Mouse (Mus musculus) layer of hippocampus, postnatal 14 days (tissue): ENCODE measurements around the gene Epha8. TPM values are rescaled to one million over a fixed set of nuclear protein-coding genes. Genes with fewer than 3 reads are reported as not detected.

Source experiments
- DNase-seq, 2 experiments: peaks; one replicate each; pipeline ENCODE4 v3.0.0; 2021 to 2022; ENCODE audit warnings: low spot score in 2 of 2, mixed read lengths in 1 of 2
- total RNA-seq, 2 experiments: library from RNA; stranded (reverse); gene quantifications; 2 replicates each; pipeline ENCODE4 v1.2.3; 2021

The Epha8 gene
- total RNA-seq, 2 experiments from 2014 or later = 5.7 to 7.5 TPM

DNA sequence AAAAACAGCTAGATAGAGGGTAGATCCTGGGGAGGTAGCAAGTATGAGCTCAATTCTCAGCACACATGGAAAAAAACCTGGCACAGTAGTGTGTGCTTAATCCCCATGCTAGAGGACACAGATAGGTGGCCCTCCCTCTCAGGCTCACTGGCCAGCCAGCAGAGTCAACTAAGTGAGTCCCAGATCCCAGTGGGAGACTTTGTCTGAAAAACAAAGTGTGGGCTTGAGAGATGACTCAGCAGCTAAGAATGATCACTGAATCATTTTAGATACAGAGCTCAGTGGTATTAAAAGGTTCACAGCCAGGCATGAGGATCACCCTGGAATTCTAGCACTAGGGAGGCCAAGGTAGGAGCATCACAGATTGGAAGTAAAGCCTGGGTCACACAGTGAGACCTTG is 48.8 kb downstream of the Epha8 start:
- DNase-seq = no peak

DNA sequence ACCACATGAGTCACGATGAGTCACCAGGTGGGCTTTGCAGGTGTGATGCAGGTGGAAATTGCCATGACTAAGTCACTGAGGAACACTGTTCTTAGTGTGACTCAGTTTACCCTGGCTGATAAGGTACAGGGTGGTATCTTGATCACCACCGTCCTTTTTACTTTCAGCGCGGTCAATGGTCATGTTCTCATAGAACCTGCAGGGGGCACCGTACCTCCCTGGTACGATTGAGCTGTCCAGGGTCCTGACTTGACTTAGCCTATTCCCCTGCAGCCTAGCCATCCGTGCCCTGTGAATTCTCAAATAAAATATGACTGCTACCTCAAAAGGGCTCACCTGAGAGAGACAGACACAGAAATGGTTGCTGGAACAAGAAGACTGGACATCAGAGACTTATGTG is 49.6 kb downstream of the Epha8 start:
- DNase-seq = no peak

DNA sequence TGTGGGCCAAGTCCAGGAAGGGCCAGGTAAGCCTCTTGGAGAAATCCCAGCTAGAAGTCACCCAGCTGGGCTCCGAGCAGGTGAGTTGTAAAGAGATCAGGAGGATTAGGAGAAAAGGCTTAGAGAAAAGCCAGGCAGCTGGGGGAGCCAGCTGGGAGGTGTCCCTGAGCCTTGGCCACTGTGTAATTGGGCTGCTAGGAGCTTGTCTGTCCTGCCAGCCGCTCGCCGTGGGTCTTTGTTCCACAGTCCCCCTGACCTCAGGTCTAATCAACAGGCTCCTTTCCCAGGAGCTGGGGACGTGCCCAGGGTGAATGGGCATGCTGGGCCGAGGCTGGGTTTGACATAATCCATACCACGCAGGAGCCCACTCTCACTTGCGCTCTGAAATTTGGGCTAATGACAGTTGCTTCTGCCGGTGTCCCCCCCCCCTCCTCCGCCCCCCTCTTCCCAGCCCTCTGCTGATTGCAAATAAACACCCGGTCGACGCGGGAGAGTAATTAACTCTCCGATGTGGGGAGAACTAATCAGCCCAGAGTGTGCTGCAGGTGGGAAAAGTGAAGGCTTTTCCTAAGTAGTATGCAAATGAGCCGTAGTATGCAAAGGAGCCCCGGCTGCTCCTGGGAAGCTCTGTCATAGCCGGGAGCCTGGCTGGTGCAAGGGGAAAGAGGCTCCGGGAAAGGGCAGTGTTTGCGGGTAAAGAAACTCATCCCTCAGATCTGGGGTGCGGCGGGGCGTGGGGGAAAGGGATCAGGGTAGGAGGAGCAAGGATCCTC is 51.7 kb downstream of the Epha8 start:
- DNase-seq = no peak

DNA sequence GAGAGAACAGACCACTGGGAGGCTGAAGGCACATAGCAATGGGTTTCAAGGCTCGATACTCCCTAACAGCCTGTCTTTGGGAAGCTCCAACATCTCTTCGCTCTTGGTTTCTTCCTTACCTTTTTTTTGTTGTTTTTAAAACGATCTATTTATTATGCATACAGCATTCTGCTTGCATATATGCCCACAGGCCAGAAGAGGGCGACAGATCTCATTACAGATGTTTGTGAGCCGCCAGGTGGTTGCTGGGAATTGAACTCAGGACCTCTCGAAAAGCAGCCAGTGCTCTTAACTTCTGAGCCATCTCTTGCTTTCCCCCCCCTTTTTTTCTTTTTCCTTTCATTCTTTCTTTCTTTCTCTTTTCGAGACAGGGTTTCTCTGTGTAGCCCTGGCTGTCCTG is 57.5 kb downstream of the Epha8 start:
- DNase-seq = no peak

DNA sequence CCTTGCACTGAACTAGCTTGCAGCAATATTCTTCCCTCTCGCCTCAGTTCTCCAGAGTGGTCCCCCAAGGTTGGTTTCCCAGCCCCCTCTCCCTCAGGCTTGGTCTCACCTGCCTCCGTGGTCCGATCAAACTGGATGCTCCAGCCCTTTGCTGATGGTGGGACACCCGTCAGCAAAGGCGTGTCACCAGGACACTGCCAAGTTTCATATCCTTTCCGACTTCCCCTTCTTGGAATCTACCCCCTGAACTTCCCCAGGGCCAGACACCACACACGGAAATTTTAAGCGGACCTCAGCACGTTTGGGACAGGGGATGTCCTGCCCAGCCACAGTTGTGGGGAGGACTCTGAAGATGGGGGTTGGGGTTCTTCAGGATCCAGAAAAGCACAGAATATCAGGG is 58.0 kb downstream of the Epha8 start, which contains the start of gene C1qa:
C1qa (minus strand) TSS at position 167 of the 400 bp plus-strand sequence.
- DNase-seq = no peak

- no peak for DNase-seq
These were observed 58.5 kb downstream of the Epha8 start for GRCm38 (mm10) chr4:136898084-136898598.

- no peak for DNase-seq
These were observed 60.2 kb downstream of the Epha8 start for GRCm38 (mm10) chr4:136896461-136896860.

DNA sequence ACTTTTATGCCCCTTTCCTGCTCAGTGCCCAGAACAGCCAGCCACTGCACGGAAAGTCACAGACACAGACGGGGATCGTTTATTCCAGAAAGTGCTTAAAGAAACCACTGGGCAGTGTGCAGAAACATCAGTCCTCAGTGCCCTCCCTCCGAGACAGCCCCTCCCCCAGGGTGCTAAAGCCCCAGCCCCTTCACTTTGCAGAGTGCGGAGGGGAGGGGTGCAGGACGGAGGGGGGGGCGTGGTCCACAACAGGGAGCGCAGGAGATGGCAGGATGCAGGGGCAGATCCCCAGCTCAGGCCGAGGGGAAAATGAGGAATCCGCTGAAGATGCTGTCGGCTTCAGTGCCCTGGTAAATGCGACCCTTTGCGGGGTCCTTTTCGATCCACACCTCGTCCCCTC is 60.8 kb downstream of the Epha8 start:
- DNase-seq = no peak

- no peak for DNase-seq
These were observed 61.8 kb downstream of the Epha8 start for GRCm38 (mm10) chr4:136894821-136895220.

DNA sequence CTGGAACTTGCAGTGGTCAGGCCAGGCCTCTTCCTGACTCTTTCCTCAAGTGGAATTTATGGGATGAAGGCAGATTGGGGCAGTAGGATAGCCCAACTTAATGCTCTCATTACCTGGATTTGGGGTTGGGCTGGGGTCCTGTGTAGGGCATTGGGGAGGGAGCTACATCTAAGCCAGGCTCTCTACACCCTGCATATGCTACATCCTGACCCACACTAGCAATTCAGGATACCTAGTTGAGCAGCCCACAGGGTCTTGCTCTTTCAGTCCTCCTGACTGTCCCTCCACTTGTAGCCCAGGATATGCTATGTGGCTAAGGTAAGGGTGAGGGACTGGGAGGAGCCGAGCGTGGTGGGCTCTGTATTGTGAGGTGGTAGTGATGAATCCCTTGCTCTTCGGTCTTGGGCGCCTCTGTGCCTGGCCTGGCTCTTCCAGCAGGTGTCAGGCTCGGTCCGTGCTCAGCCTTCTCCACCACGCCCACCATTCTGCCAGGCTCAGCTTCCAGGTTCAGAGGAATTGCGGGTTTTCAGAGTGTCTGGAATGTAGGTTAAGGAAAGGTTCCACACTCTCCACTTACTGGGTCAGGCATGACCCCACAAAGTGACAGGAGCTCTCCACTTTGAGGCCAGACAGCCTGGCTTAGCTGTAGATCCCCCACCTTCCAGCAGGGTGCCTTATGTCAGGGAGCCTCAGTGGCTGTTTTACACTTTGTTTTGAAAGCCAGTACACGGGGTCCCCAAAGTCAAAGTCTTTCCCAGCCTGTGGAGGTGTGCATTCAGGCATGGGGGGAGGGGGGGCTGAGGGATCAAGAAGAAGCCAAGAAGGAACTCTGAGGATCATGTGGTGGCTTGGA is 62.7 kb downstream of the Epha8 start:
- peak; percentile 68 to 74 for DNase-seq

DNA sequence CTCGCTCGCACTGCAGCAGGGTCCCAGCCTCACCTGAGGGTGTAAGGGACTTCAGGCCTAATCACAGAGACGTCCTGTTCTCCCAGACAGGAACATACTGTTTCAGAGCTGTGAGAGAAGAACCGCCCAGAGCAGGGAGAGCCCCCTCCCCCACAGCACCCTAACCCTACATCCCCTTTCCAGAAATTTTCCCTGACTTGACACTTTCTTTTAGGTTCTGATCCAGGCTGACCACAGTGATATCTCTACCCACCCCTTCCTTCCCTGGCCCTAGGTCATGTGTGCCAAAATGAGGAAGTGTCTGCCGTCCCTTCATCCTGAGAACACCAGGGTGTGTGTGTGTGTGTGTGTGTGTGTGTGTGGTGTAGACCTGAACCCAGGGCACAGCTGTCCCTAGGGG is 63.8 kb downstream of the Epha8 start, which contains the start of gene C1qc:
C1qc (minus strand) TSS at position 255 of the 400 bp plus-strand sequence.
- DNase-seq = no peak

DNA sequence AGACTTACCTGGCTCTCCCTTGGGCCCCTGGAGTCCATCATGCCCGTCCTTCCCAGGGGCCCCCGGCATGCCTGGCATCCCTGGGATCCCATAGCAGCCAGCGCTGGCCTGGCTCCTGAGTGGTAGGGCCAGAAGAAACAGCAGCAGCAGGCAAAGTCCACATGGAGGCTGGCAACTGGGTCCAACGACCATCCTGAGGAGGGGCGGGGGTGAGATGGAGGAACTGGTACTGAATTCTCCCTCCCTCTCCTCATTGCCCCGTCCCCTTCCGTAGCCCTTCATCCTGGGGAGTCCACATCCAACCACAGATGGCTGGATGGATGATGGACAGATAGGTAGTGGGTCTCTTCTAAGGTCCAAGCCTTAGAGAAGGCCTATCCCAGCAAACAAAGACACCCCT is 64.2 kb downstream of the Epha8 start:
- no peak for DNase-seq

GRCm38 (mm10) chr4:136891115-136891514 is 65.5 kb downstream of the Epha8 start:
- DNase-seq = no peak

GRCm38 (mm10) chr4:136889981-136890380 is 66.6 kb downstream of the Epha8 start:
- DNase-seq = no peak

GRCm38 (mm10) chr4:136887714-136888113 is 68.9 kb downstream of the Epha8 start:
- no peak for DNase-seq

DNA sequence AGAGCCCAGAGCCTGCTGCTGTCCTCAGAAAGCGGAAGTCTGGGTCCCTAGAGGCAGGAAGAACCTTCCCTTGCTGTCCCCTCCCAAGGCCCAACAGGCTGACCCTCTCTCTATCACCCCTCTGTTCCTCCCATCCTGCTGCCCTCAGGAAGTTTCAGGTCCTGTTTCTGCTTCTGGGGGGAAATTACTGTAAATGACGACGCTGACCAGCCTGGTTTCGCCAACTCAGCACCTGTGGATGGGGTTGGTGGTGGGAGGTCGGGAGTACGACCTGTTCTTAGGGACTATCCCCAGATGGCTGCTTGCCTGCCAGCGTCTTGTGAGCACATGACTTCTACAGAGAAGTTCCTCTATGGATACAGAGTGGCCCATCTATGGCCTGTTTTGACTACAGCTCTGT is 70.5 kb downstream of the Epha8 start, which contains the start of gene C1qb:
C1qb (minus strand) TSS at position 87 of the 400 bp plus-strand sequence.
- DNase-seq = no peak

Other genes with a start within 250 kb of the Epha8 start
- gene Ephb2, start 120.8 kb downstream of the Epha8 start, total RNA-seq = 10 to 100 TPM; 40.5 to 43.9 TPM
- gene C1qb, start 70.6 kb downstream of the Epha8 start, total RNA-seq = 10 to 100 TPM; 40.7 to 47.6 TPM
- 10 to 100 TPM; 42.6 to 43.2 TPM for gene C1qc, start 63.8 kb downstream of the Epha8 start, total RNA-seq
- 10 to 100 TPM; 42.0 TPM for gene C1qa, start 58.0 kb downstream of the Epha8 start, total RNA-seq
- gene Zbtb40, start 92.0 kb upstream of the Epha8 start, total RNA-seq = 1 to 10 TPM; 9.1 to 9.5 TPM